Mouse (Mus musculus): ENCODE measurements around the gene Eogt. TPM values are rescaled to one million over a fixed set of nuclear protein-coding genes. Genes with fewer than 3 reads are reported as not detected.

Eogt gene
- 28.2 and 37.9 TPM in 2 replicates for polyA plus RNA-seq (2011; ENCODE audit: insufficient read depth, insufficient read length, low read depth, missing spikeins)

DNA sequence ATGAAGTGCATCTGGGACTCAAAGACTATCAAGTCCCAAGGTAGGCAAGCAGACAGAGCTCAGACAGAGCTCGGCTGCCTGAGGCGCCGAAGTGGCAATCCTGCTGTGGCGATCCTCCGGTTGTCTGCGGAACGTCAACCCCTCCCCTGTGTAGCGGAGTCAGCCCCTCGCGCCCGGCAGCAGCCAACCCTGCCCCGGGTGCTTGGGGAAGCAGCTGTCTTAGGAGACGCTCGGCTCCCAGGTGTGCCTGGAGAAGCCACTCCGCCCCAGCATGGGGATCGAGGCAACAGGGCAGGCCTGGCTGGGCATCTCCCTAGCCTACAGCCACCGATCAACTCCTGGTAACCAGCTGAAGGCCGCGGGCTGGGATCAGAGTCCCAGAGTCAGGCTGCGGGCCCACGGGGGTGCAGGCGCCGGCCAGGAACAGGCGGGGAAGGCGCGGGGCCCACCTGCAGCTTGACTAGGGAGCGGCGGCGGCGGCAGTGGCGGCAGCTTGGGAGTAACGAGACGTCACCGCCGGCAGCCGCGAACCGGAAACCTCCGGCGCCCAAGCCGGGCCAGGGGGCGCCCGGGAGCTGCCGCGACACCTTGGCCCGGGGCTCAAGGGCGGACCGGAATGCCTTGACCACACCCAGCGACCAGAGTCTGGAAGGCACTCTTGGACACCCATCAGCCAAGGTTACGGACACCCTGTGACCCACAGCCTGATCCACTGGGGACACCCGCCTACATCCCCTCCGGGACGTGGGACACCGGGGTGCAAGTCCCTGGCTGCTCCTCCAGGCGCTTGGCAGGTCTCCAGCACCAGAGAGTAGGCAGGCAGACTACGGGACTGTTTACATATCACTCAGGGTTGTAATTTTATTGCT lies at the start of gene Eogt:
Gene Eogt (minus strand): TSS at position 800 of the 869 bp plus-strand sequence.
- Histone ChIP-seq H3K9ac (ENCODE audit: low read depth, poor library complexity, severe bottlenecking) (peak within 1 kb of the TSS; percentile 88), H3K27me3 (ENCODE audit: control insufficient read depth, insufficient read depth, low read length, poor library complexity, severe bottlenecking) (no peaks in the 10 kb centered on the region), H3K27ac (ENCODE audit: insufficient read depth, low read length) (peak within 1 kb of the TSS; percentile 74), H3K9me3 (replicated peaks; ENCODE audit: control insufficient read depth, insufficient read depth, low read length, poor library complexity, severe bottlenecking) (no peaks in the 10 kb centered on the region), H3K4me3 (ENCODE audit: low read depth, low read length) (peak within 1 kb of the TSS; percentile 76), H3K36me3 (ENCODE audit: control insufficient read depth, insufficient read depth, low read length, poor library complexity, severe bottlenecking) (no peaks in the 10 kb centered on the region), H3K4me1 (ENCODE audit: control insufficient read depth, insufficient read depth, low read length) (no peaks in the 10 kb centered on the region)
- TF ChIP-seq EP300 (IDR thresholded peaks at IDR 0.05; ENCODE audit: insufficient read depth, low read depth, low read length) (peak; percentile 60; the same call in 1 of the 2 replicates), CTCF (IDR thresholded peaks at IDR 0.05; ENCODE audit: low read depth, low read length) (peak; percentile 7), POLR2A (IDR thresholded peaks at IDR 0.05; ENCODE audit: insufficient read depth, low read length) (no peak)

DNA sequence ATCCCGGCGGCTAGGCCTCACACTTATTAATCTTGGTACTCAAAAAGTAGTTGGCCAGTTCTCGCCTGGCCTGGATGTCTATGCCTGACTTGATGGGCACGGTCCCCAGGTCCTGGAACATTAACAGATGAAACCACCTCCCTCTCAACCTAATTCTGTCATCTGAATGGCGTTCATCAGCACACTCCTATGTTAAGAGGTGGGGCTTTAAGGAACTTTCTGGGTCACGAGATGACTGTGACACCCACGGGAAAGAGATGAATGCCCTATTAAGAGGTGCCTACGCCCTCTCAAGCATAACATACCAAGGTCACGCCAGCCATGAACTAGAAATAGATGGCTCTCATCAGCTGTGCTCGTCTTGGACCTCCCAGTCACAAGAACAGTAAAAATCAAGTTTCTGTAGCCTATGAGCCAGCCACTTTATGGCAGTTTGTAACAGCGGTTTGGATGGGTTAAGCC lies 30.4 kb upstream of the Eogt start:
- peak overlapping the region; percentile 85 for H3K9ac ChIP-seq (ENCODE audit: low read depth, poor library complexity, severe bottlenecking)
- no peaks in the 10 kb centered on the region for H3K9me3 ChIP-seq (replicated peaks; ENCODE audit: control insufficient read depth, insufficient read depth, low read length, poor library complexity, severe bottlenecking)
- H3K4me3 ChIP-seq (ENCODE audit: low read depth, low read length) = peak overlapping the region; percentile 88
- H3K27me3 ChIP-seq (ENCODE audit: control insufficient read depth, insufficient read depth, low read length, poor library complexity, severe bottlenecking) = no peaks in the 10 kb centered on the region
- no peak for TF ChIP-seq CTCF (IDR thresholded peaks at IDR 0.05; ENCODE audit: low read depth, low read length)
- no peak for TF ChIP-seq EP300 (IDR thresholded peaks at IDR 0.05; ENCODE audit: insufficient read depth, low read depth, low read length)
- no peak for TF ChIP-seq POLR2A (IDR thresholded peaks at IDR 0.05; ENCODE audit: insufficient read depth, low read length)
- peak overlapping the region; percentile 39 for H3K27ac ChIP-seq (ENCODE audit: insufficient read depth, low read length)
- peaks cover 8% of the 10 kb centered on the region for H3K36me3 ChIP-seq (ENCODE audit: control insufficient read depth, insufficient read depth, low read length, poor library complexity, severe bottlenecking)
- H3K4me1 ChIP-seq (ENCODE audit: control insufficient read depth, insufficient read depth, low read length) = no peaks in the 10 kb centered on the region

DNA sequence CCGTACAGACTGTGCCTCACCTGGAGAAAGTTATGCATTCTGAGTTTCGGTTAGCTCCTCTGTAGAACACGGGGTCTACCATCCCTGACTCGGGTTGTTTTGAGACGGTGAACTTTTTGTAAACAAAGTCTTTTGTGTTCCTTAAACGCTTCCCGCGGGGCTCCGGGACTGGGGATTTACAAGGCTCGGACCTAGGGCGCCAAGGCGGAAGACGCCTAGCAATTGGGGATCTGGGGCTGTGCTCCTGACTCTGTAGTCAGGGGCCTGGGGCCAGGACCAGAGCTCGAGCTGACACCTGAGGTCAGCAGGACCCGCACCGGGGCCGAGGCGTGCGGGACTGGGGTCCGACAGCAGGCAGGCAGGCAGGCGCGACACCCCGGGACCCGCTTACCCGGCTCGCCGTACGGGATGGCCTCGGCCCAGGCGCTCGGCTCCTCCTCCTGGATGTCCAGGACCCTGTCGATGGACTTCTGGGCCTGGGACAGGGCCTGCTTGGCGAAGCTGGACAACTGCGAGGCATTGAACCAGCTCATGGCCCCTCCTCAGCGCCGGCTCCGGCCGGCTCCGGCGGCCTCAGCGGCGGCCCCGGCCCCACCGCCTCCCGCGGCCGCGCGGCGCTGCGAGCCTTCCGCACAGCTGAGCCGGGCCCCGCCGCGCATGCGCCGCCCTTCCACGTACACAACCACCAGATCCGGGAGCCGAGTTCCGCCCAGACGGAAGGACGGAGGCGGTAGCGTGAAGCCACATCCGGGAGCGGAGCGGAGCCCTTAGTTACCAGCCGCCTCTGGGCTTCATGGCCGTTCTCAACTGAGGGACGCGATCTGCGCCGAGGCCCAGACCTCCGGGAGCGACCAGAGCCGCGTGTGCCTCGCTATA lies 29.7 kb upstream of the Eogt start, which contains the start of gene Tmf1:
Gene Tmf1 (minus strand): TSS at position 632 of the 876 bp plus-strand sequence.
- peak within 1 kb of the TSS; percentile 88 for H3K4me3 ChIP-seq (ENCODE audit: low read depth, low read length)
- no peaks in the 10 kb centered on the region for H3K9me3 ChIP-seq (replicated peaks; ENCODE audit: control insufficient read depth, insufficient read depth, low read length, poor library complexity, severe bottlenecking)
- peak within 1 kb of the TSS; percentile 39 for H3K27ac ChIP-seq (ENCODE audit: insufficient read depth, low read length)
- H3K36me3 ChIP-seq (ENCODE audit: control insufficient read depth, insufficient read depth, low read length, poor library complexity, severe bottlenecking) = peaks cover 5% of the 10 kb centered on the region; the same call in 1 of the 2 replicates
- no peaks in the 10 kb centered on the region for H3K4me1 ChIP-seq (ENCODE audit: control insufficient read depth, insufficient read depth, low read length)
- no peaks in the 10 kb centered on the region for H3K27me3 ChIP-seq (ENCODE audit: control insufficient read depth, insufficient read depth, low read length, poor library complexity, severe bottlenecking)
- peak within 1 kb of the TSS; percentile 85 for H3K9ac ChIP-seq (ENCODE audit: low read depth, poor library complexity, severe bottlenecking)
- TF ChIP-seq CTCF (IDR thresholded peaks at IDR 0.05; ENCODE audit: low read depth, low read length) (no peak), EP300 (IDR thresholded peaks at IDR 0.05; ENCODE audit: insufficient read depth, low read depth, low read length) (no peak), POLR2A (IDR thresholded peaks at IDR 0.05; ENCODE audit: insufficient read depth, low read length) (no peak)

DNA sequence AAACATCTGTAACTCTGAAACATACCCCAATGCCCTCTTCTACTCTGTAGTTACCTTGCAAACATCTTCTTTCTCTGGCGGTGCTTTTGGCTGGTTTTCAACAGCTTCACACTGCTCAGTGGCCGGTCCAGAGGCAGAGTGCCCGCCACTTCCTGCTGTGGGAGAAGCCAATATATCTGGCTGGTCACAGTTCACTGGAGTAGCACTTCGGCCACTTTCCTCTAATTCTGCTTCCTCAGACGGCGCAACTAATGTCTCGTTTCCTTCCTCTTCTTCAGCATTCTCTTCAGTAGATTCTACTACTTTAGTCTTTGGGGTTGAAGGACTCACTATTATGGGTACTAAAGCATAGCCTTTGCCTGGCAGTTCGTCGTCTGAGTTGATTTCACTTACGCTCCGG lies 26.7 kb upstream of the Eogt start:
- H3K9me3 ChIP-seq (replicated peaks; ENCODE audit: control insufficient read depth, insufficient read depth, low read length, poor library complexity, severe bottlenecking) = no peaks in the 10 kb centered on the region
- no peaks in the 10 kb centered on the region for H3K4me1 ChIP-seq (ENCODE audit: control insufficient read depth, insufficient read depth, low read length)
- peaks cover 20% of the 10 kb centered on the region for H3K36me3 ChIP-seq (ENCODE audit: control insufficient read depth, insufficient read depth, low read length, poor library complexity, severe bottlenecking)
- no peak overlapping the region for H3K4me3 ChIP-seq (ENCODE audit: low read depth, low read length)
- TF ChIP-seq POLR2A (IDR thresholded peaks at IDR 0.05; ENCODE audit: insufficient read depth, low read length) (no peak), CTCF (IDR thresholded peaks at IDR 0.05; ENCODE audit: low read depth, low read length) (no peak), EP300 (IDR thresholded peaks at IDR 0.05; ENCODE audit: insufficient read depth, low read depth, low read length) (no peak)
- H3K27ac ChIP-seq (ENCODE audit: insufficient read depth, low read length) = no peak overlapping the region
- no peaks in the 10 kb centered on the region for H3K27me3 ChIP-seq (ENCODE audit: control insufficient read depth, insufficient read depth, low read length, poor library complexity, severe bottlenecking)
- no peak overlapping the region for H3K9ac ChIP-seq (ENCODE audit: low read depth, poor library complexity, severe bottlenecking)

DNA sequence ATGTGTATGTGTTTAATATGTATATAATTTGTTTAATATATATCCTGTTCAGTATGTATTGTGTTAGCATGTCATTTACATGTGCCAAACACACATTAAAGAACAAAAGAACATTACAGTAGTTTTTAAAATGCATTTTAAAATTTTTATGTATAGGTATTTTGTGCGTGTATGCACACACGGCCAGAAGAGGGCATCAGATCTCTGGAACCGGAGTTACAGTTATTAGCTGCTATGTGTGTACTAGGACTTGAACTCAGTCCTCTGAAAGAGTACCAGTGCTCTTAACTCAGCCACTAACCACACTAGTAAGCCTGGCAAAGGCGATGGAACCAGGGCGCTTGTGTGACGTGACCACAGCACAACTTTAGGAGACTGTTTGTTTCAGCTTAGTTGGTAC lies 1.2 kb upstream of the Eogt start:
- Histone ChIP-seq H3K36me3 (ENCODE audit: control insufficient read depth, insufficient read depth, low read length, poor library complexity, severe bottlenecking) (no peaks in the 10 kb centered on the region), H3K9ac (ENCODE audit: low read depth, poor library complexity, severe bottlenecking) (no peak overlapping the region), H3K4me1 (ENCODE audit: control insufficient read depth, insufficient read depth, low read length) (no peaks in the 10 kb centered on the region), H3K27ac (ENCODE audit: insufficient read depth, low read length) (no peak overlapping the region; the same call in 1 of the 2 replicates), H3K4me3 (ENCODE audit: low read depth, low read length) (no peak overlapping the region), H3K27me3 (ENCODE audit: control insufficient read depth, insufficient read depth, low read length, poor library complexity, severe bottlenecking) (no peaks in the 10 kb centered on the region), H3K9me3 (replicated peaks; ENCODE audit: control insufficient read depth, insufficient read depth, low read length, poor library complexity, severe bottlenecking) (no peaks in the 10 kb centered on the region)
- TF ChIP-seq EP300 (IDR thresholded peaks at IDR 0.05; ENCODE audit: insufficient read depth, low read depth, low read length) (no peak), CTCF (IDR thresholded peaks at IDR 0.05; ENCODE audit: low read depth, low read length) (no peak), POLR2A (IDR thresholded peaks at IDR 0.05; ENCODE audit: insufficient read depth, low read length) (no peak)

Measured in ES-Bruce4 (cell line).